Mouse (Mus musculus): ENCODE measurements around the gene Arhgef2. TPM values are rescaled to one million over a fixed set of nuclear protein-coding genes. Genes with fewer than 3 reads are reported as not detected.
"Not testable (repeated sequence)": the region's sequence is repeated elsewhere in the genome, so short reads cannot be mapped to it uniquely, and the experiment has no call there.

Arhgef2 gene
- polyA plus RNA-seq, 1 experiment = 154 TPM

DNA sequence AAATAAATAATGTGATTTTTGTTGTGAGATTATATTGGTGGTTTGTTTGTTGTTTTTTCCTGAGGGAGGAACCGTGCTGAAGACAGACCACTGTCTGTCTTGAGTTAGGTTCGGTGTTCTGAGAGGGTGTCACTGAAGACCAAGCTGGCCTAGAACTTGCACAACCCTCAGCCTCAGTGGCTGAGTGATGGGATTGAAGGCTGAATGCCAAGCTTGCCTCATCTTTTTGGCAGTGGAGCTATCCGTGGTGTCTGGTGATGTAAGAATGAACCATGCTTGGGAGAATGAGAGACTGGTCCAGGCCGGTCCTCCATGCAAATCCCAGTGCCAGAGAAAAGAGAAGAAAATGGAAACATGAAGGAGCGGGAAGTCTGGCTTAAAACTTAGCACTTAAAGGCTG lies 36.1 kb upstream of the Arhgef2 start:
- TF ChIP-seq CTCF (IDR thresholded peaks at IDR 0.05; ENCODE audit: low read depth, low read length) (no peak), POLR2A (IDR thresholded peaks at IDR 0.05; ENCODE audit: borderline replicate concordance, low read depth, low read length) (no peak)
- no peak overlapping the region for H3K4me3 ChIP-seq (ENCODE audit: insufficient read depth, low read length)
- H3K4me1 ChIP-seq (ENCODE audit: control insufficient read depth, insufficient read depth, low read length) = peaks cover 14% of the 10 kb centered on the region
- no peak overlapping the region for H3K27ac ChIP-seq (ENCODE audit: insufficient read depth, low read depth, low read length)

DNA sequence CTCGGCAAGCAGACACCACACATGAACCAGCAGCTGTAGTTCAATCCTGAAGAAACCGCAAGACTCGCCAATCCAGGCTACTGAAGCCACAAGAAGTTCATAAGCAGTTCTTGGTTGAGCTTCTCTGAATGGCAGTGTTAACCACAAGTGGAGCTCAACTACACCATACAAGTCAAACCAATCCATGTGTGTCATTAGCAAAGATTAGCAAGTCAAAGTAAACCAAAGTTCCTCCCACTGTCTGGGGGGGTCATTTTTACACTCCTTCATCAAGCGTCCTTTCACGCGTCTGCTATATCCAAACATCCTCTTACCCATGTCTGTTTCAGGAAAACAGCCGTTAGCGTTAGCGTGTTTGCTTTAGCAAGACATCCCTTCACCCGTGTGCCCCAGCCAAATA lies 35.4 kb upstream of the Arhgef2 start:
- H3K27ac ChIP-seq (ENCODE audit: insufficient read depth, low read depth, low read length) = no peak overlapping the region
- TF ChIP-seq CTCF (IDR thresholded peaks at IDR 0.05; ENCODE audit: low read depth, low read length) (no peak), POLR2A (IDR thresholded peaks at IDR 0.05; ENCODE audit: borderline replicate concordance, low read depth, low read length) (no peak)
- H3K4me1 ChIP-seq (ENCODE audit: control insufficient read depth, insufficient read depth, low read length) = peaks cover 14% of the 10 kb centered on the region
- H3K4me3 ChIP-seq (ENCODE audit: insufficient read depth, low read length) = no peak overlapping the region

DNA sequence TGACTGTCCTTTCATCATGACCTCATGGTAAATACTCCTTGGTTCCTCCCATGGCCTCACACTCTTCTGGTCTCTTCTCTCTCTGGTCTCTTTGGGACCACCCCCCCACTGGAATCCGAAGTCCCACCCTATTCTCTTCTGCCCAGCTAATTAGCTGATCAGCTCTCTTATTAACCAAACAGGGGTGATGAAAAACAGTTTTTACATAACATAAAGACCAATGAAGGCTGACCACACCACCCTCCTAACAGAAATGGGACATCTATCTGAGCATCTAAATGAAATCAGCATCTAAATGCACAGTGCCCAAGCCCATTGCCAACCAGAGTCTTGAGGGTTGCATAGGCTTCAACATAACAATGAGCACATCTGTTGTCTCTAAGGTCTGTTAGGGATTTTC lies 33.9 kb upstream of the Arhgef2 start:
- Histone ChIP-seq H3K27ac (ENCODE audit: insufficient read depth, low read depth, low read length) (no peak overlapping the region), H3K4me1 (ENCODE audit: control insufficient read depth, insufficient read depth, low read length) (peaks cover 14% of the 10 kb centered on the region), H3K4me3 (ENCODE audit: insufficient read depth, low read length) (no peak overlapping the region)
- TF ChIP-seq POLR2A (IDR thresholded peaks at IDR 0.05; ENCODE audit: borderline replicate concordance, low read depth, low read length) = no peak
- no peak for TF ChIP-seq CTCF (IDR thresholded peaks at IDR 0.05; ENCODE audit: low read depth, low read length)

DNA sequence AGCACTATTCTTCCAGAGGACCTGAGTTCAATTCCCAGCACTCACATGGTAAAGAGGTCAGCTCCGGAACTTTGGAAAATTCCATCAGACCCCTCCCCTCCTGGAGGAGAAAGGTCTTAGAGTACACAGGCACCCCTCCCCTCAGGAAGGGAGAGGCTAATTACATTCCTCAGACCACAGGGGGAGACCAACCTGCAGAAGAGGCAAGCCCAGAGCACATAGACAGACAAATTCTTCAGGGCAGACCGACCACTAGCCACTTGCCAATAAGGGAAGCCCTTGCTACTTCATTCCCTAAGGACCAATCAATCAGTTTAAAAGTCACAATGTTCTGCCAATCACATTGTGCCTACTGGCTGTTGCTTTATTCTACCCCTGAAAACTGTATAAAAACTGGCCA lies 32.9 kb upstream of the Arhgef2 start:
- no peak overlapping the region for H3K27ac ChIP-seq (ENCODE audit: insufficient read depth, low read depth, low read length)
- H3K4me1 ChIP-seq (ENCODE audit: control insufficient read depth, insufficient read depth, low read length) = peaks cover 11% of the 10 kb centered on the region
- no peak for TF ChIP-seq POLR2A (IDR thresholded peaks at IDR 0.05; ENCODE audit: borderline replicate concordance, low read depth, low read length)
- no peak for TF ChIP-seq CTCF (IDR thresholded peaks at IDR 0.05; ENCODE audit: low read depth, low read length)
- no peak overlapping the region for H3K4me3 ChIP-seq (ENCODE audit: insufficient read depth, low read length)

DNA sequence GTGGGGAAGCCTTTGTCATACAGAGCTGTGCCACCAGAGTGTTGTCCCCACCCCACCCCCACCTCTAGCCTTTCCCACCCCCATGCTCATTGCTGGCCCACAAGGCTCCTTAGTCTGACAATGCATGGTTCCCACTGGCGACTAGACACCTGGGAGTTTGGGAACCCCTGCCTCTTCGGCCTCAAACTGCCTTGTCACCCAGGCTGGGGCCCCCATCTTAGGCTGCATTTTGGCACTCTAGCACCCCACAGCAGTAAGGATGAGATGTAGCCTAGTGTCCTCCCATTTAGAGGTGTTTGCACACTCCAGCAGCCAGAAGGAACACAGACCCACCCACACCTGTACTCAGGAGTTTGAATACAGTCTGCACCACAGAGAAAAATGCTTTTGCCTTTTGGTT lies 32.0 kb upstream of the Arhgef2 start:
- TF ChIP-seq CTCF (IDR thresholded peaks at IDR 0.05; ENCODE audit: low read depth, low read length) (no peak), POLR2A (IDR thresholded peaks at IDR 0.05; ENCODE audit: borderline replicate concordance, low read depth, low read length) (no peak)
- Histone ChIP-seq H3K4me3 (ENCODE audit: insufficient read depth, low read length) (no peak overlapping the region), H3K27ac (ENCODE audit: insufficient read depth, low read depth, low read length) (no peak overlapping the region), H3K4me1 (ENCODE audit: control insufficient read depth, insufficient read depth, low read length) (peaks cover 6% of the 10 kb centered on the region)

DNA sequence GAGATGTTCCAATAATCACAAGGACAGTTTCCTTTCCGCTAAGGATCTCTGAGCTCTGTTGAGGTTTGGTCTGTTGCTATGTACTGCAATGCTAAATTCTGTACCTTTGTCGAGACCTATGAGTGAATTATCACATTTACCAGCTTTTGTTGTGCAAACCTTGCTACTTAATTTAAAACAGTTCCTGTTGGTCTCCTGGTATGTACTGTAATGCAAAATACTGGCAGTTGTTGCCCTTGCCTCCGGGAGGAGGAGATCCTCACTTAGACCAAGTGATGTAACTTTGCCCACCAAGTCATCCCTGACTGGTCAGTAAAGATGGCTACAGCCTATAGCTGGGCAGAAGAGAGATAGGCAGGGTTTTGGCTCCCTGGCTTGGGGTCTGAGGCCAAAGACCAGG lies 30.2 kb upstream of the Arhgef2 start, which contains the start of gene Ssr2:
Gene Ssr2 (plus strand): TSS at position 337 of the 400 bp plus-strand sequence.
- 0 out of 2 replicates have a peak, but pooled peaks cover 3% of the 10 kb centered on the region for H3K4me1 ChIP-seq (ENCODE audit: control insufficient read depth, insufficient read depth, low read length)
- H3K4me3 ChIP-seq (ENCODE audit: insufficient read depth, low read length) = no peak within 1 kb of the TSS
- H3K27ac ChIP-seq (ENCODE audit: insufficient read depth, low read depth, low read length) = no peak within 1 kb of the TSS
- TF ChIP-seq POLR2A (IDR thresholded peaks at IDR 0.05; ENCODE audit: borderline replicate concordance, low read depth, low read length) (no peak), CTCF (IDR thresholded peaks at IDR 0.05; ENCODE audit: low read depth, low read length) (no peak)

DNA sequence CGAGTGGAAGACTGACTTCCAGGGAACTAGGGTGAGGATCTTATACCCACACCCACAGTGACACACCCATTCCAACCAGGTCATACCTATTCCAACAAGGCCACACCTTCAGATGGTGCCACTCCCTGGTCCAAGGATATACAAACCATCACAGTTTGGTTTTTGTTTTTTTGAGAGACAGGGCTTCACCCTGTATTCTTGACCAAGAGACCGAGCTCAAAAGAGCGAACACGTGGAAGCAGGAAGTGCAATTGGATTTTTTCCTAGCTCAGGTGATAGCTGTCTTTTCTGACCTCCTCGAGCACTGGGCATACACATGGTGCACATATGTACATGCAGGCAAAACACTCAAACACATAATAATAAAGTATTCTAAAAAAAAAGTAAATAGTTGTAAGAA lies 27.9 kb upstream of the Arhgef2 start:
- H3K4me1 ChIP-seq (ENCODE audit: control insufficient read depth, insufficient read depth, low read length); H3K27ac ChIP-seq (ENCODE audit: insufficient read depth, low read depth, low read length); H3K4me3 ChIP-seq (ENCODE audit: insufficient read depth, low read length): not testable (repeated sequence)

DNA sequence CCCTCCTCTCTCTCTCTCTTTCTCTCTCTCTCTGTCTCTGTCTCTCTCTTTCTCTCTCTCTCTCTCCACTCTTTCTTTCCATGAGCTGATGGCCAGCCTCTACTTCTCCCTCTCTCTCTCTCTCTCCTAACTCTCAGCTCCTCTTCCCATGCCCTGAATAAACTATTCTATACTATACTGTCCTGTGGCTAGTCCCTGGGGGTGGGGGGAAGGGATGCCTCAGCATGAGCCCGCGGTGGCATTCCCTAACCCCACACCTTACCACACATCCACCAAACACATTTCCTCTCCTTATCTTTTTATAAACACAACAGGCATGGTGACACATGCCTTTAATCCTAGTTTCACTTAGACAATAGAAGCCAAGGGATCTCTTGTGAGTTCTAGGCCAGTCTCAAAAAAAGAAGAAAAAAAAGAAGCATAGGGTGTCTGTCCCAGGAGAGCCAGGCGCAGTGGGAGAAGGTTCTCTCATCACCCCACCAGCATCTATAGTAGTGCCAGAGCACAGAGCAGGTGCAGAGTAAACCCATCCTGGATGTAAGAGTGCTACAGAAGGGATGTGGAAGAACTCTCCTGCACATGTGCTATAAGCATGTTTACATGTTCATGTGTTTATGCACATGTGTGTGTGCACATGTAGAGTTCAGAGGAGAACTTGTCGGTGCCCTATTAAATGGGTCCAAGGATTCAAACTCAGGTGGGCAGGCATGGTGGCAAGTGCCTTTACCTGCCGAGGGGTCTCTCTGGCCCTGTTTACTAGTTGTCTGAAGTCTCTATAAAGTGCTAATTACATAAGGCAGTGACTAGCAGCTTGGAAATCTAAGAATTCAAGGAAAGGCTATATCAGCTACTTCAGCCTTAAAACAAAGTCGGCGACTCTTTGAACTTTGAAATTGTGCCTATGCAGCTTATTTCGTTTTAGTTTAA lies 27.0 kb upstream of the Arhgef2 start:
- peak overlapping the region; percentile 80 for H3K4me3 ChIP-seq (ENCODE audit: insufficient read depth, low read length)
- H3K4me1 ChIP-seq (ENCODE audit: control insufficient read depth, insufficient read depth, low read length) = 0 out of 2 replicates have a peak, but pooled peaks cover 8% of the 10 kb centered on the region
- H3K27ac ChIP-seq (ENCODE audit: insufficient read depth, low read depth, low read length) = no peak overlapping the region
- TF ChIP-seq CTCF (IDR thresholded peaks at IDR 0.05; ENCODE audit: low read depth, low read length) (no peak), POLR2A (IDR thresholded peaks at IDR 0.05; ENCODE audit: borderline replicate concordance, low read depth, low read length) (no peak)

DNA sequence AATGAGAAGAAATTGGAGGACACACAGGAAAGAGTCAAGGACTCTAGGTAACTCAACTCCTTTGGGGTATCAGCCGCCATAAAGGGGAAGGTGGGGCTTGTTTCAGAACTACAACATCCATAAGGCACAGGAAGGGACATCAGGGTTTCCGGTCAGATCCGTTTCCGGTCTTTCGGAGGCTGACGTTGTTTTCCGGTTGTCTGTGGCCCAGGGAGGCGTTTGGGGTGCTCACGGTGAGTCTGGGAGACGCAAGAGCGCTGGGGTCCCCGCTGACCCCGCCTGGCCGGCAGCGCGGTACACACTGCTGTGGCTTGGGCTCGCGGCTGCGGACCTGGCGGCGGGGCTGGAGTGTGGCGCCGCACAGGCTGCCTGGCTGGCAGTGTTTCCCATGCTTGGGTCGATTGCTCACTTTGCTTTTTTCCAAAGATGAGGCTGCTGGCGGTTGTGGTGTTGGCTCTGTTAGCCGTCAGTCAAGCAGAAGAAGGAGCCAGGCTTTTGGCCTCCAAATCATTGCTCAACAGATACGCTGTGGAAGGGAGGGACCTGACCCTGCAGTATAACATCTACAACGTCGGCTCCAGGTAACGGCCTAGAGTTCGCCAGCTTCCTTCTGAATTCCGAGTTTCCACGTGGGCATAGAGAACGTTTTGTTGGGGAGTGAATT lies 26.2 kb upstream of the Arhgef2 start:
- Histone ChIP-seq H3K27ac (ENCODE audit: insufficient read depth, low read depth, low read length) (peak overlapping the region; percentile 18), H3K4me3 (ENCODE audit: insufficient read depth, low read length) (peak overlapping the region; percentile 80)
- no peak for TF ChIP-seq POLR2A (IDR thresholded peaks at IDR 0.05; ENCODE audit: borderline replicate concordance, low read depth, low read length)
- TF ChIP-seq CTCF (IDR thresholded peaks at IDR 0.05; ENCODE audit: low read depth, low read length) = no peak

DNA sequence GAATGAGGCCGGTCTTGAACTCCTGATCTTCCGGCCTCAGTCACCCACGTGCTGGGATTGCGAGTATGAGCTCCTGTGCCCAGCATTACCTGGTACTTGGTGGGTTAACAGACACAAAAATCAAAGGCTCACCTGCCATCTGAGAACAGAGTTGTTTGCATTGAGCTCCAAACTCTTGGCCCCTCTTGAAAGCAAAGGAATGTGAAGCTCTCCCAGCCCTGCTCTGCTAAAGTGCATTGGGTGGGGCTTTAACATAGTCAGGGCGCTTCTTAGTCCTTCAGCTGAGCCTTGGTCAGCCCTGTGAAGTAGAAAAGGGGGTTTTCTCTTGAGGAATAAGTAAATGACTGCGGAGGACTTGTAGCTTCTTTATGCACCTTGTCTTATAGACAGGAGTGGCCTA lies 20.0 kb upstream of the Arhgef2 start:
- no peak overlapping the region for H3K27ac ChIP-seq (ENCODE audit: insufficient read depth, low read depth, low read length)
- H3K4me1 ChIP-seq (ENCODE audit: control insufficient read depth, insufficient read depth, low read length) = 0 out of 2 replicates have a peak, but pooled peaks cover 4% of the 10 kb centered on the region
- no peak overlapping the region for H3K4me3 ChIP-seq (ENCODE audit: insufficient read depth, low read length)
- TF ChIP-seq CTCF (IDR thresholded peaks at IDR 0.05; ENCODE audit: low read depth, low read length) = no peak
- TF ChIP-seq POLR2A (IDR thresholded peaks at IDR 0.05; ENCODE audit: borderline replicate concordance, low read depth, low read length) = no peak

More for the DNA sequence above, 26.2 kb upstream of the Arhgef2 start:
- 0 out of 2 replicates have a peak, but pooled peaks cover 8% of the 10 kb centered on the region for H3K4me1 ChIP-seq (ENCODE audit: control insufficient read depth, insufficient read depth, low read length)
